Comparison of ENCODE assay signal across 14 mouse cellular contexts in genomic region chr2:39278218-39278617, GRCm38 (mm10). TPM values are rescaled to one million over a fixed set of nuclear protein-coding genes. Genes with fewer than 3 reads are reported as not detected.
A peak's percentile ranks its signal among the peaks of the same experiment; 100 is the strongest.
DNase-seq lines count a peak whose midpoint lies in the region; ATAC-seq and TF ChIP-seq lines count a peak whose summit lies in the region.
"Had no signal": no experiment of that assay in that cellular context is flagged by ENCODE, and none has a peak within 500 bp of the region (broad histone marks: within the 10 kb centered on the region; RNA-seq: fewer than 3 reads in every experiment).

No protein-coding gene starts in this region.

- H3K27me3 ChIP-seq in kidney, embryonic 15.5 days: no peaks in the 10 kb centered on the region
- no peaks in the 10 kb centered on the region for H3K27me3 ChIP-seq in lung, postnatal 0 days (replicated peaks; ENCODE audit: insufficient read depth, low read length)
- H3K27me3 ChIP-seq: hindbrain, embryonic 15.5 days; limb, embryonic 15.5 days; midbrain, embryonic 15.5 days; neural tube, embryonic 12.5 days had no signal

- no peak for TF ChIP-seq EP300 in lung, postnatal 0 days (IDR thresholded peaks at IDR 0.05)

- TF ChIP-seq CTCF in lung, postnatal 0 days (IDR thresholded peaks at IDR 0.05): no peak

- ATAC-seq in kidney, embryonic 15.5 days (replicated peaks; ENCODE audit: low FRiP score): no peak
- ATAC-seq in lung, postnatal 0 days: no peak
- ATAC-seq: midbrain, embryonic 15.5 days had no signal

- no peaks in the 10 kb centered on the region for H3K4me1 ChIP-seq in kidney, embryonic 15.5 days
- no peaks in the 10 kb centered on the region for H3K4me1 ChIP-seq in lung, postnatal 0 days (ENCODE audit: insufficient read depth, low read depth, low read length)
- H3K4me1 ChIP-seq: hindbrain, embryonic 15.5 days; limb, embryonic 15.5 days; midbrain, embryonic 15.5 days; neural tube, embryonic 12.5 days had no signal

- H3K9me3 ChIP-seq in kidney, embryonic 15.5 days (replicated peaks): no peaks in the 10 kb centered on the region
- H3K9me3 ChIP-seq in lung, postnatal 0 days (ENCODE audit: low read length): no peaks in the 10 kb centered on the region
- H3K9me3 ChIP-seq: hindbrain, embryonic 15.5 days; limb, embryonic 15.5 days; midbrain, embryonic 15.5 days; neural tube, embryonic 12.5 days had no signal

- 68% methylated on average over 1 of the region's 1 CpGs for WGBS in kidney, embryonic 15.5 days
- 43% methylated on average over 1 of the region's 1 CpGs for WGBS in lung, postnatal 0 days

- no peak overlapping the region for H3K9ac ChIP-seq in kidney, embryonic 15.5 days
- H3K9ac ChIP-seq in lung, postnatal 0 days (replicated peaks; ENCODE audit: low read depth): no peak overlapping the region
- H3K9ac ChIP-seq: hindbrain, embryonic 15.5 days; limb, embryonic 15.5 days; midbrain, embryonic 15.5 days; neural tube, embryonic 12.5 days had no signal

- H3K27ac ChIP-seq in kidney, embryonic 15.5 days: no peak overlapping the region
- no peak overlapping the region for H3K27ac ChIP-seq in lung, postnatal 0 days (ENCODE audit: low read length)
- H3K27ac ChIP-seq: hindbrain, embryonic 15.5 days; limb, embryonic 15.5 days; midbrain, embryonic 15.5 days; neural tube, embryonic 12.5 days had no signal

- H3K4me3 ChIP-seq in kidney, embryonic 15.5 days (replicated peaks): no peak overlapping the region
- no peak overlapping the region for H3K4me3 ChIP-seq in lung, postnatal 0 days (ENCODE audit: low read depth, low read length)
- H3K4me3 ChIP-seq: hindbrain, embryonic 15.5 days; limb, embryonic 15.5 days; midbrain, embryonic 15.5 days; neural tube, embryonic 12.5 days had no signal

- DNase-seq in kidney, adult 9 months: peak; percentile 4
- peak; percentile 8 for DNase-seq in lung, postnatal 0 days (ENCODE audit: low spot score)
- no peak for DNase-seq in lung, postnatal 14 days
- peak; percentile 15 for DNase-seq in MN1 (ENCODE audit: low spot score)
- peak; percentile 14 for DNase-seq in induced T-regulatory cell, adult 2 months (ENCODE audit: low read depth)
- DNase-seq in thymus, postnatal 25 days: no peak
- DNase-seq: cerebellum, adult 9-10 months; kidney, postnatal 10 days; thymus, postnatal 14 days had no signal

- no peak overlapping the region for H3K4me2 ChIP-seq in kidney, embryonic 15.5 days
- no peak overlapping the region for H3K4me2 ChIP-seq in lung, postnatal 0 days (replicated peaks; ENCODE audit: low read depth, low read length)
- H3K4me2 ChIP-seq: hindbrain, embryonic 15.5 days; limb, embryonic 15.5 days; midbrain, embryonic 15.5 days; neural tube, embryonic 12.5 days had no signal

- no peaks in the 10 kb centered on the region for H3K36me3 ChIP-seq in kidney, embryonic 15.5 days
- H3K36me3 ChIP-seq in lung, postnatal 0 days (ENCODE audit: insufficient read depth, low read length): no peaks in the 10 kb centered on the region
- H3K36me3 ChIP-seq: hindbrain, embryonic 15.5 days; limb, embryonic 15.5 days; midbrain, embryonic 15.5 days; neural tube, embryonic 12.5 days had no signal

RNA-seq across cellular contexts. Expression of gene Ppp6c, which starts 52.0 kb away (rescaled TPM):
- 70.8 and 79.5 TPM in 2 replicates for polyA plus RNA-seq in kidney, embryonic 15.5 days (2015; fragmentation: Nextera tagmentation; extraction: Ambion mirVana)
- polyA plus RNA-seq in lung, postnatal 0 days (2015; fragmentation: Nextera tagmentation; extraction: Ambion mirVana): 70.7 and 73.6 TPM in 2 replicates

Comparison
In these comparisons a context has a peak if more than half of its experiments do, and no peak if none do; other contexts are left out.
1. DNase-seq: peak in kidney, adult 9 months (single experiment), lung, postnatal 0 days (single experiment), MN1 (single experiment) and induced T-regulatory cell, adult 2 months (single experiment); none in lung, postnatal 14 days (single experiment) and thymus, postnatal 25 days (single experiment).